Mouse (Mus musculus) liver, embryonic 14.5 days (tissue): ENCODE results near the gene Nacad.

Experiments
- CTCF ChIP-seq: IDR thresholded peaks from 2 replicates; pipeline ENCODE4 v1.5.1; 2016; ENCODE audit warnings: antibody characterized with exemption, low read depth, control low read depth
- EP300 ChIP-seq: IDR thresholded peaks from 2 replicates; pipeline ENCODE4 v1.6.1; 2016; ENCODE audit warnings: antibody characterized with exemption, low read depth

DNA sequence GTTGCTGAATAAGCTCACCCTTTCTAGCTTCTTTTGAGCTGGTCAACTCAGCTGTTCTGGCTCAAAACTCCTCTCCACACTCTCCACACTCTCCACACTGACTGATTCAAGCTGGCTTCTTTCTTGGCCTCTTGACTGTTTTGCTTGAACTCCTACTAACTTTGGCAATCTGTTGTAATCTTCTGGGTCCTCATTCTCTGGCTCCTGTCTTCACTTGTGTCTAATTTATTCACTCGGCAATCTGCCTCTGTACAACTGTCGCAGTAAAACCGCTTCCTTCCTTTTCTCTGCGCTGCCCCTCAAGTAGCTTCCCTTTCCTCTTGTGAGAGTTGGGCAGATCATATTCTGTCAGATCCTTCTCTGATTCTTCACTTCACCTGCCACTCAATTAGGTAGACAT is 21.9 kb upstream of the Nacad start:
- TF ChIP-seq CTCF (no peak), EP300 (no peak)
